Mouse (Mus musculus) Patski (cell line): ENCODE data around the gene Gpc3. TPM values are rescaled to one million over a fixed set of nuclear protein-coding genes. Genes with fewer than 3 reads are reported as not detected.
"Not testable (repeated sequence)": the region's sequence is repeated elsewhere in the genome, so short reads cannot be mapped to it uniquely, and the experiment has no call there.

ENCODE experiments used
- ATAC-seq: fragments of 100-300 bp; one replicate; pipeline ENCODE4 v1.8.0; 2021
- CTCF ChIA-PET: fragments of 350-600 bp; sonication (Branson Sonifier 250); formaldehyde crosslinking; loops from one replicate; lab custom pipeline; 2022; ENCODE audit warnings: inconsistent platforms; lab: Charles Lee
- POLR2A ChIA-PET: fragments of 350-600 bp; sonication (Branson Sonifier 250); formaldehyde crosslinking; loops from one replicate; lab custom pipeline; 2022; ENCODE audit warnings: antibody characterized with exemption, inconsistent platforms; lab: Charles Lee
- DNase-seq: peaks from one replicate; pipeline ENCODE4 v3.0.0-alpha.2; 2011; ENCODE audit warnings: low read depth, low spot score
- H3K27me3 ChIP-seq: fragments of 371-371 bp; one replicate; pipeline ENCODE4 v1.5.1; 2021
- CTCF ChIP-seq: fragments of 100-300 bp; IDR thresholded peaks from one replicate; pipeline ENCODE4 v1.5.1; 2021
- in situ Hi-C: fragments of 300-500 bp; cut with MboI; formaldehyde crosslinking; loops from 3 replicates; pipeline ENCODE4 v1.11.1; 2018; ENCODE audit warnings: low pct_unique_long_range_greater_than_20kb, mixed read lengths
- polyA plus RNA-seq: library from polyadenylated mRNA; unstranded; gene quantifications from one replicate; pipeline ENCODE4 v1.2.3, GENCODE M21; 2021

Gpc3 gene
- polyA plus RNA-seq, 1 experiment from 2014 or later = 8.0 TPM

- DNase-seq = no peak
- ChIA-PET CTCF (no interaction called here), POLR2A (no interaction called here)
- H3K27me3 ChIP-seq = peaks cover 28% of the 10 kb centered on the region
- TF ChIP-seq CTCF = no peak
- no peak for ATAC-seq
- in situ Hi-C loops = no loop called here
Measured at GRCm38 (mm10) chrX:52287944-52288343, 325.8 kb downstream of the Gpc3 start.

GRCm38 (mm10) chrX:52282070-52282469 is 331.7 kb downstream of the Gpc3 start:
- in situ Hi-C loops = no loop called here
- ChIA-PET POLR2A (interaction anchor here (0.9 to 1.0 kb wide), 2 partner anchors 16 to 39 kb away, joined by 3 to 4 read pairs; no protein-coding TSS in a partner anchor), CTCF (interaction anchor here (1.8 kb wide), 1 partner anchor 61 kb away, joined by 4 read pairs; no protein-coding TSS in a partner anchor)
- ATAC-seq = no peak
- no peak for DNase-seq
- no peak for TF ChIP-seq CTCF
- peaks cover 17% of the 10 kb centered on the region for H3K27me3 ChIP-seq

- DNase-seq = peak; percentile 22
- in situ Hi-C loops = no loop called here
- TF ChIP-seq CTCF = no peak
- peaks cover 21% of the 10 kb centered on the region for H3K27me3 ChIP-seq
- CTCF ChIA-PET = interaction anchor here (1.2 kb wide), 1 partner anchor 117 kb away, joined by 3 read pairs; the partner anchor contains the start of gene Gpc4
- peak; percentile 73 for ATAC-seq
- POLR2A ChIA-PET = interaction anchor here (0.9 to 1.0 kb wide), 2 partner anchors 15 to 40 kb away, joined by 3 to 4 read pairs; no protein-coding TSS in a partner anchor
Measured at GRCm38 (mm10) chrX:52281103-52281900, 332.4 kb downstream of the Gpc3 start.

- POLR2A ChIA-PET = no interaction called here
- no peak for TF ChIP-seq CTCF
Measured at GRCm38 (mm10) chrX:52278687-52279359, 334.9 kb downstream of the Gpc3 start.

GRCm38 (mm10) chrX:52277599-52277998 is 336.2 kb downstream of the Gpc3 start:
- TF ChIP-seq CTCF = no peak
- peaks cover 11% of the 10 kb centered on the region for H3K27me3 ChIP-seq
- POLR2A ChIA-PET = interaction anchor here (0.6 kb wide), 1 partner anchor 1046 kb away, joined by 3 read pairs; no protein-coding TSS in a partner anchor
- DNase-seq (no peak), ATAC-seq (no peak)
- in situ Hi-C loops = no loop called here
- CTCF ChIA-PET = no interaction called here

More at GRCm38 (mm10) chrX:52278687-52279359, 334.9 kb downstream of the Gpc3 start:
- ATAC-seq (no peak), DNase-seq (no peak)
- H3K27me3 ChIP-seq = peaks cover 15% of the 10 kb centered on the region
- CTCF ChIA-PET = no interaction called here
- in situ Hi-C loops = no loop called here

GRCm38 (mm10) chrX:52273016-52273415 is 340.7 kb downstream of the Gpc3 start:
- peaks cover 9% of the 10 kb centered on the region for H3K27me3 ChIP-seq
- in situ Hi-C loops = no loop called here
- ChIA-PET POLR2A (no interaction called here), CTCF (no interaction called here)
- DNase-seq (no peak), ATAC-seq (no peak)
- no peak for TF ChIP-seq CTCF

GRCm38 (mm10) chrX:52261991-52262390 is 351.8 kb downstream of the Gpc3 start:
- DNase-seq (peak; percentile 59), ATAC-seq (peak; percentile 81)
- in situ Hi-C loops = loop anchor here (5.0 kb wide), 1 partner anchor 95 kb away; the partner anchor contains the start of gene Gpc4
- peaks cover 5% of the 10 kb centered on the region for H3K27me3 ChIP-seq
- ChIA-PET CTCF (interaction anchor here (0.9 to 1.3 kb wide), 3 partner anchors 14 to 99 kb away, joined by 3 to 4 read pairs (median 3); no protein-coding TSS in a partner anchor), POLR2A (no interaction called here)
- no peak for TF ChIP-seq CTCF

GRCm38 (mm10) chrX:52261546-52261945 is 352.2 kb downstream of the Gpc3 start:
- CTCF ChIA-PET = interaction anchor here (0.9 kb wide), 1 partner anchor 98 kb away, joined by 3 read pairs; no protein-coding TSS in a partner anchor
- in situ Hi-C loops = loop anchor here (5.0 kb wide), 1 partner anchor 94 kb away; the partner anchor contains the start of gene Gpc4
- DNase-seq (peak; percentile 24), ATAC-seq (peak; percentile 68)
- peaks cover 5% of the 10 kb centered on the region for H3K27me3 ChIP-seq
- TF ChIP-seq CTCF = no peak
- POLR2A ChIA-PET = no interaction called here

GRCm38 (mm10) chrX:52259771-52260170 is 354.0 kb downstream of the Gpc3 start:
- in situ Hi-C loops = loop anchor here (5.0 kb wide), 1 partner anchor 92 kb away; the partner anchor contains the start of gene Gpc4
- H3K27me3 ChIP-seq, POLR2A ChIA-PET, DNase-seq, ATAC-seq: not testable (repeated sequence)
- CTCF ChIA-PET = interaction anchor here (0.8 to 0.9 kb wide), 2 partner anchors 12 to 51 kb away, joined by 3 read pairs; no protein-coding TSS in a partner anchor

- in situ Hi-C loops = no loop called here
- no peak for ATAC-seq
- ChIA-PET CTCF (no interaction called here), POLR2A (no interaction called here)
- DNase-seq = no peak
- no peak for TF ChIP-seq CTCF
- peaks cover 5% of the 10 kb centered on the region for H3K27me3 ChIP-seq
Measured at GRCm38 (mm10) chrX:52254526-52254925, 359.2 kb downstream of the Gpc3 start.
